Mouse (Mus musculus): ENCODE data around the gene Sephs2. TPM values are rescaled to one million over a fixed set of nuclear protein-coding genes. Genes with fewer than 3 reads are reported as not detected.

The Sephs2 gene
- polyA plus RNA-seq, 1 experiment, result 41.4 TPM

GRCm38 (mm10) chr7:127280092-127280491, 6.2 kb upstream of the Sephs2 start:
- Histone ChIP-seq H3K79me3 (ENCODE audit: low read depth) (no peaks in the 10 kb centered on the region), H3K36me3 (ENCODE audit: control insufficient read depth, insufficient read depth) (no peaks in the 10 kb centered on the region), H3ac (ENCODE audit: control insufficient read depth, insufficient read length, low read depth) (no peak overlapping the region), H3K27me3 (ENCODE audit: control insufficient read depth, insufficient read depth, insufficient read length) (peaks cover 9% of the 10 kb centered on the region), H3K4me3 (ENCODE audit: insufficient read depth, poor library complexity, severe bottlenecking) (no peak overlapping the region), H3K79me2 (ENCODE audit: control insufficient read depth, insufficient read depth) (no peaks in the 10 kb centered on the region)
- TF ChIP-seq FOSL1 (IDR thresholded peaks at IDR 0.05; ENCODE audit: insufficient read depth, low read length, poor library complexity, severe bottlenecking) (no peak), CEBPB (IDR thresholded peaks at IDR 0.05; ENCODE audit: low read depth) (no peak), MAX (IDR thresholded peaks at IDR 0.05) (no peak), CTCF (IDR thresholded peaks at IDR 0.05; ENCODE audit: control insufficient read depth, insufficient read depth, insufficient read length) (no peak), MYOG (IDR thresholded peaks at IDR 0.05; ENCODE audit: control insufficient read depth, extremely low read depth, insufficient read length) (no peak), USF1 (IDR thresholded peaks at IDR 0.05; ENCODE audit: low read depth) (no peak), MYOD1 (IDR thresholded peaks at IDR 0.05; ENCODE audit: control insufficient read depth, insufficient read length, low read depth) (no peak)

DNA sequence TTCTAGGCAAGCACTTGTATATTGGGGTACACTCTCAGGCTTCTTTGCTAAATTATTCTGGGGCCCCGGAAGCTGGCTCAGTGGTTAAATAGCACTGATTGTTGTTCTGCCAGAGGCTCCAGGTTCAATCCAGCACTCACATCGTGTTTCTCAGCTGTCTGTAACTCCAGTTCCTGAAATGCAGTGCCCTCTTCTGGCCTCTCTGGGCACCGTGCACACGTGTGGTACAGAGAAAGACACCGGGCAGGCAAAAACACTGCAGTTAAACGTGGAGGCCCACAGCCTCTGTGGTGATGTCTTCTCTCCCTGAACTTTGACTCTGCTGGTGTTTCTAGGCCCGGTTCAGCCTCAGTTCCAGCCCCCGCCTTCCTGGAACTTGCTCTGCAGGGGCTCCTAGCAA, 4.5 kb upstream of the Sephs2 start:
- Histone ChIP-seq H3ac (ENCODE audit: control insufficient read depth, insufficient read length, low read depth) (no peak overlapping the region), H3K36me3 (ENCODE audit: control insufficient read depth, insufficient read depth) (no peaks in the 10 kb centered on the region), H3K4me3 (ENCODE audit: insufficient read depth, poor library complexity, severe bottlenecking) (no peak overlapping the region), H3K79me2 (ENCODE audit: control insufficient read depth, insufficient read depth) (peaks cover 4% of the 10 kb centered on the region), H3K27me3 (ENCODE audit: control insufficient read depth, insufficient read depth, insufficient read length) (no peaks in the 10 kb centered on the region), H3K79me3 (ENCODE audit: low read depth) (peaks cover 2% of the 10 kb centered on the region)
- TF ChIP-seq MYOG (IDR thresholded peaks at IDR 0.05; ENCODE audit: control insufficient read depth, extremely low read depth, insufficient read length), result no peak
- peak; percentile 74 for TF ChIP-seq CTCF (IDR thresholded peaks at IDR 0.05; ENCODE audit: control insufficient read depth, insufficient read depth, insufficient read length)
- TF ChIP-seq MYOD1 (IDR thresholded peaks at IDR 0.05; ENCODE audit: control insufficient read depth, insufficient read length, low read depth), result no peak

DNA sequence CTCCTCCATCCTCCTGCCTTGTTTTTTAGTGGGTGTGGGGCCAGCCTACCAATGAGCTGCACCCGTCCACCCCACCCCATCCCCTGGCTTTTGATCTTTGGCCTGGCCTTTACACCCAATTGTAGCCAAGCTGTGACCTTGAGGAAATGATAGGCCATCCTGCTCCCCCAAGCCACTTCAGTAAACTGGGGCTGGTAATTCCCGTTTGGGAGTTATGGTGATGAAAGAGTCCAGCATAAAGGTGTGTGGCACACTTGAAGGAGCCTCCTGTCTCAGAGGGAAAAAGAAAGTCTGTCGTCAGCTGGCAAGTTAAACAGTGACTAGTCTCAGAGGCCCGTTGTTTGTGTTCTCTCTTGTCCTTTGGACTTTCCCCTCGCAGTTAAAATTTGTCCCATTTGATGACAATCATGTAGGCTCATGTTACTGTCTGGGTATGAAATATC, 2.7 kb upstream of the Sephs2 start:
- Histone ChIP-seq H3ac (ENCODE audit: control insufficient read depth, insufficient read length, low read depth) (no peak overlapping the region), H3K79me3 (ENCODE audit: low read depth) (peaks cover 10% of the 10 kb centered on the region), H3K36me3 (ENCODE audit: control insufficient read depth, insufficient read depth) (no peaks in the 10 kb centered on the region), H3K27me3 (ENCODE audit: control insufficient read depth, insufficient read depth, insufficient read length) (no peaks in the 10 kb centered on the region), H3K79me2 (ENCODE audit: control insufficient read depth, insufficient read depth) (peaks cover 15% of the 10 kb centered on the region), H3K4me3 (ENCODE audit: insufficient read depth, poor library complexity, severe bottlenecking) (no peak overlapping the region)
- TF ChIP-seq MYOG (IDR thresholded peaks at IDR 0.05; ENCODE audit: control insufficient read depth, extremely low read depth, insufficient read length), result no peak
- no peak for TF ChIP-seq CTCF (IDR thresholded peaks at IDR 0.05; ENCODE audit: control insufficient read depth, insufficient read depth, insufficient read length)
- TF ChIP-seq MYOD1 (IDR thresholded peaks at IDR 0.05; ENCODE audit: control insufficient read depth, insufficient read length, low read depth), result no peak

GRCm38 (mm10) chr7:127273118-127273923, 534 bp downstream of the Sephs2 start:
- Histone ChIP-seq H3ac (ENCODE audit: control insufficient read depth, insufficient read length, low read depth) (peak overlapping the region; percentile 90), H3K79me2 (ENCODE audit: control insufficient read depth, insufficient read depth) (peaks cover 15% of the 10 kb centered on the region), H3K27me3 (ENCODE audit: control insufficient read depth, insufficient read depth, insufficient read length) (no peaks in the 10 kb centered on the region), H3K79me3 (ENCODE audit: low read depth) (peaks cover 10% of the 10 kb centered on the region), H3K36me3 (ENCODE audit: control insufficient read depth, insufficient read depth) (no peaks in the 10 kb centered on the region), H3K4me3 (ENCODE audit: insufficient read depth, poor library complexity, severe bottlenecking) (peak overlapping the region; percentile 55)
- TF ChIP-seq USF1 (IDR thresholded peaks at IDR 0.05; ENCODE audit: low read depth), result no peak
- TF ChIP-seq CTCF (IDR thresholded peaks at IDR 0.05; ENCODE audit: control insufficient read depth, insufficient read depth, insufficient read length), result no peak
- no peak for TF ChIP-seq MYOG (IDR thresholded peaks at IDR 0.05; ENCODE audit: control insufficient read depth, extremely low read depth, insufficient read length)
- no peak for TF ChIP-seq FOSL1 (IDR thresholded peaks at IDR 0.05; ENCODE audit: insufficient read depth, low read length, poor library complexity, severe bottlenecking)
- TF ChIP-seq MAX (IDR thresholded peaks at IDR 0.05), result no peak
- TF ChIP-seq MYOD1 (IDR thresholded peaks at IDR 0.05; ENCODE audit: control insufficient read depth, insufficient read length, low read depth), result no peak
- TF ChIP-seq CEBPB (IDR thresholded peaks at IDR 0.05; ENCODE audit: low read depth), result no peak

DNA sequence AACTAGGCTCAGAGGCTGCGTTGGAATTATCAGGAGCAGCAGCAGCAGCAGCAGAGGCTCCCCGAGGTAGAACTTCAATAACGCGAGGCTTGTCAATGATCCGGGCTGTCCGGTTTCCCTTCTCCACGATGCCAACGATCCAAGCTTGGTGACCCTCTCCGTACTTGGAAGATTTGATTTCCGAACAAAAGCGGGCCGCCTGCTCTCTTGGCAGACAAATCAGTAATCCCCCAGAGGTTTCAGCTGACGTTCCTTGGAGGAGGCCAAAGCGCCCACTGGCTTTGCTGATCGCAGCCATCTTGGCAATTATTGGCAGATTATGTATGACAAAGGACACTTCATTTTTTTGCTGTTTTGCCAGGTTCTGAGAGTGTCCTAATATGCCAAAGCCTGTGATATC, 1.3 kb downstream of the Sephs2 start:
- Histone ChIP-seq H3K79me3 (ENCODE audit: low read depth) (peaks cover 10% of the 10 kb centered on the region), H3K4me3 (ENCODE audit: insufficient read depth, poor library complexity, severe bottlenecking) (no peak overlapping the region), H3K27me3 (ENCODE audit: control insufficient read depth, insufficient read depth, insufficient read length) (no peaks in the 10 kb centered on the region), H3K36me3 (ENCODE audit: control insufficient read depth, insufficient read depth) (no peaks in the 10 kb centered on the region), H3ac (ENCODE audit: control insufficient read depth, insufficient read length, low read depth) (no peak overlapping the region), H3K79me2 (ENCODE audit: control insufficient read depth, insufficient read depth) (peaks cover 15% of the 10 kb centered on the region)
- no peak for TF ChIP-seq USF1 (IDR thresholded peaks at IDR 0.05; ENCODE audit: low read depth)
- TF ChIP-seq MAX (IDR thresholded peaks at IDR 0.05), result no peak
- no peak for TF ChIP-seq CEBPB (IDR thresholded peaks at IDR 0.05; ENCODE audit: low read depth)

GRCm38 (mm10) chr7:127271093-127271492, 2.8 kb downstream of the Sephs2 start:
- TF ChIP-seq CTCF (IDR thresholded peaks at IDR 0.05; ENCODE audit: control insufficient read depth, insufficient read depth, insufficient read length) (no peak), FOSL1 (IDR thresholded peaks at IDR 0.05; ENCODE audit: insufficient read depth, low read length, poor library complexity, severe bottlenecking) (no peak), MYOG (IDR thresholded peaks at IDR 0.05; ENCODE audit: control insufficient read depth, extremely low read depth, insufficient read length) (no peak), CEBPB (IDR thresholded peaks at IDR 0.05; ENCODE audit: low read depth) (no peak), MAX (IDR thresholded peaks at IDR 0.05) (no peak), MYOD1 (IDR thresholded peaks at IDR 0.05; ENCODE audit: control insufficient read depth, insufficient read length, low read depth) (no peak), USF1 (IDR thresholded peaks at IDR 0.05; ENCODE audit: low read depth) (no peak)
- Histone ChIP-seq H3K36me3 (ENCODE audit: control insufficient read depth, insufficient read depth) (no peaks in the 10 kb centered on the region), H3K79me2 (ENCODE audit: control insufficient read depth, insufficient read depth) (peaks cover 15% of the 10 kb centered on the region)

More at GRCm38 (mm10) chr7:127271093-127271492, 2.8 kb downstream of the Sephs2 start:
- no peak overlapping the region for H3ac ChIP-seq (ENCODE audit: control insufficient read depth, insufficient read length, low read depth)
- H3K4me3 ChIP-seq (ENCODE audit: insufficient read depth, poor library complexity, severe bottlenecking), result no peak overlapping the region
- H3K79me3 ChIP-seq (ENCODE audit: low read depth), result peaks cover 10% of the 10 kb centered on the region
- H3K27me3 ChIP-seq (ENCODE audit: control insufficient read depth, insufficient read depth, insufficient read length), result no peaks in the 10 kb centered on the region

All from C2C12 (cell line).